Mouse (Mus musculus): ENCODE data around the gene Ccdc18.
"Not testable (repeated sequence)": the region's sequence is repeated elsewhere in the genome, so short reads cannot be mapped to it uniquely, and the experiment has no call there.

Gene Ccdc18

DNA sequence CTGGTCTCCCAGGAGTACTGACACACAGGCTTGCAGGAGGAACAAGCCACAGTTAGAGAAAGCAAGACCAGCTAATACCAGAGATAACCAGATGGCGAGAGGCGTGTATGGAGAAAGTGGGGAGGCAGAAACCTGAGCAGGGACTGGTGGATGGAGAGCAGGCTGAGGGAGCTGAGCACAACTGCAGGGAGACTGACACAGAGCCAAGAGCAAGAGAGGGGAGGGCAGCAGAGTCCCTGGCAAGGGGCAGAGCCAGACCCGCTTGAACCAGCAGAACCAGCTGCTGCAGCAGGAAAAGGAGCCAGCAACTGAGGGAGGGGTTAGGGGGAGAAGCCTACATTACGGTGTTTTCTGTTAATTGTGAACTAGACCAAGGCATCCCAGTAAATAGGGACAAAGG lies 130.0 kb downstream of the Ccdc18 start:
- DNase-seq (ENCODE audit: low spot score in 2 of 2) = peak in 1 of 2 experiments; percentile 17

DNA sequence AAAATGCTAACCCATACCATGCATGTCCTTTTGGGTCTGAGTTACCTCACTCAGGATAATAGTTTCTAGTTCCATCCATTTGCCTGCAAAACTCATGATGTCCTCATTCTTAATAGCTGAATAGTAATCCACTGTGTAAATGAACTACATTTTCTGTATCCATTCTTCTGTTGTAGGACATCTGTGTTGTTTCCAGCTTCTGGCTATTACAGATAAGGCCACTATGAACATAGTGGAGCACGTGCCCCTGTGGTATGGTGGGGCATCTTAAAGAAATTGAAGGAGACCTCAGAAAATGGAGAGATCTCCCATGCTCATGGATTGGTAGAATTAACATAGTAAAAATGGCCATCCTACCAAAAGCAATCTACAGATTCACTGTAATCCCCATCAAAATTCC lies 131.1 kb downstream of the Ccdc18 start:
- DNase-seq (ENCODE audit: low spot score in 2 of 2) = not testable (repeated sequence)

DNA sequence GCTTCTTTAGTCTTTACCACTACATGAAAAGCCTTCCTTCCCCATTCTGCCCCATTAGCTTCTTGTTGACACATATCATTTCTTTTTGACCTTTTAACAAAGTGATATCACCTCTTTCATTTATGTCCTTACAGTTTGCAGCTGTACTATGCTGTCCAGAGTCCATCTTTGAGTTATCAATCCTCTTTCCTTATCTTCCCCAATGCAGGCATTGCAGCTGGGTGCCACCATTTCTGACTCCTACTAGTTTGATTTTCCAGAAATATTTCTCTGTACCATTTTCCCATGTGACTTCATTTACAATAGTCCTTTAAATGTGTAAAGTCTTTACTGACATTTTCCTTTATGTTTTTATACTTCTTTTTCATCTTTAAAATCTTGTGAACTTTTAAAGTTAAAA lies 134.3 kb downstream of the Ccdc18 start:
- DNase-seq (ENCODE audit: low spot score in 2 of 2) = no peak

DNA sequence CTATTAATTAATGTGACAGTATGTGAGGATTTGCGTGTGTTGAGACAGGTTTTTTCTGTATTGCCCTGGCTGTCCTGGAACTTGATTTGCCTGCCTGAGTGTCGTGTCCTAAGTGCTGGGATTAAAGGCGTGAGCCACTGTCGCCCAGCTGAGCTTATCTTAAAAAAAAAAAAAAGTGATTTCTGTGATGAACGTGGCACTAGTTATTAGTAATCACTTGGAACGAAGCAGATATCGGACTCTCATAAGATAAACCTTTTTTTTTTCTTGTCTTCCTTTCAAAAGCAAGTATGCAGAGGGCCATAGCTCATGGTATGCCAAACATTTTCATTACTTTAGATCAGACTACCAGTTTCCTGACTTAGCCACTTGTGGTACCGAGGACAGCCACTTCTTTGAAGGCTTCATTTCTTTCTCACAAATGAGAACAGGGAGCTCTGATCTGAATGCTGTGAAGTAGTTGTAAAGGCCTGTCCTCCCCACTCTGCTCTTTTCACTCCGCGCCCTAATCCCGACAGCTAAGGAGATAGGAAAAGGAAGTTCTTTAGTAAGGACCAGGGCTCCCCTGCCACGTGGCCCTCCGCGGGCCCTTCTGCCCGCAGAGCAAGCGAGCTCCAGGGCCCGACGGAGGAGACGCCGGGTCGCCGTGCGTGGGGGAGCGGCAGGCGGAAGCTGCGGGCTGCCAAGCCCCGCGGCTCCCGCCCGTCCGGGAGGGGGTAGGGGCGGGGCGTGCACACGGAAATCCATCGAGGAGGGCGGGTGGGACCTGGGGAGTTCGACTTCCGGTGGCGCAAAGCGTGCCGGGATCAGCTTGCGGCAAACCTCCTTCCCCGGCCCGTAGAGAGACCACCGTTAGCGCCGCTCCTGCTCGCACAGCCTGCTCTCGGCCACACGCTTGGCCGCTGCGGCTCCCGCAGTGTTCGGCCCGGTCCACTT lies 135.7 kb downstream of the Ccdc18 start, which contains the start of gene Dr1:
TSS of gene Dr1 (plus strand) at position 771 of the 936 bp plus-strand sequence.
- peak; percentile 75 to 77 for DNase-seq (ENCODE audit: low spot score in 2 of 2)

DNA sequence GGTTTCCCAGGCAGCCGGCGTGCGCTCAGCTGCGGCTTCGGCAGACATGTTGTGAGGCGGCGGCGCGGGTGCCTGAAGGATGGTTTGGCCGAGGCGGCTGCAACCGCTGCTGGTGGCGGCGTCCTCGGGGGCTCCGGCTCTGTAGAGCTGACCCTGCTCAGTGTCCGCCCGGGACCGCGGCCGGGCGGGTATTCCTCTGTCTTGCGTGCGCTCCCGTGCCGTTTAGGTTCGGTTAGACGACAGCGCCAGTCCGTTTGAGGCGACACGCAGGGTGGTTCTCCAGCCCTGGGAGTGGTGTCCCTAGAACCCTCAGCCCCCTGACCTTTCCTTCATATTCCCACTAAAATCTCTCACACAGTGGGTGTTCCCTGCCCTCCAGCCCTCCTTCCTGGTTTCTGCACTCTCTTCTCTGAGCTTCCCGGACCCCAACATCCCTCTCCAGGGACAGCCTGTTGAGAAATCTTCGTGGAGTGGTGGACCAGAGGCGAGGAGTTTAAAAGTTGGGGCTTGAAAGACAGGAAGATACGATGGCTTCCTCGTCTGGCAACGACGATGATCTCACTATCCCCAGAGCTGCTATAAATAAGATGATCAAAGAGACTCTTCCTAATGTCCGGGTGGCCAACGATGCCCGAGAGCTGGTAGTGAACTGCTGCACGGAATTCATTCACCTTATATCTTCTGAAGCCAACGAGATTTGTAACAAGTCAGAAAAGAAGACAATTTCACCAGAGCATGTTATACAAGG lies 136.6 kb downstream of the Ccdc18 start:
- DNase-seq (ENCODE audit: low spot score in 2 of 2) = no peak

DNA sequence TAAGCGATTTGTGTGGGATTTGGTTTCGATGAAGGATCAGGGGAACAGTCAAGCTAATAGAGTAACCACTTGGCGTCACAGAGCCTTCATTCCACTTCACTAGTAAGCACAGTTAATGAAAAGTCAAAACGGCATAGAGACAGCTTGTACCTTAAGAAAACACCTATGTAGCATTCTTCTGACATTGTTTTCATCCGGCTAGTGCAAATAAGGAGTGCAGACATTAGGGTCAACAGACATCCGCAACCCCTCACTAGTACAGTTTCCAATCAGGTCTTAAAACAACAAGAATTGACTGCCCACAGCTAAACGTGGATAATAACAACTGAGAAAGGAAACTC lies 137.1 kb downstream of the Ccdc18 start:
- DNase-seq (ENCODE audit: low spot score in 2 of 2) = no peak

DNA sequence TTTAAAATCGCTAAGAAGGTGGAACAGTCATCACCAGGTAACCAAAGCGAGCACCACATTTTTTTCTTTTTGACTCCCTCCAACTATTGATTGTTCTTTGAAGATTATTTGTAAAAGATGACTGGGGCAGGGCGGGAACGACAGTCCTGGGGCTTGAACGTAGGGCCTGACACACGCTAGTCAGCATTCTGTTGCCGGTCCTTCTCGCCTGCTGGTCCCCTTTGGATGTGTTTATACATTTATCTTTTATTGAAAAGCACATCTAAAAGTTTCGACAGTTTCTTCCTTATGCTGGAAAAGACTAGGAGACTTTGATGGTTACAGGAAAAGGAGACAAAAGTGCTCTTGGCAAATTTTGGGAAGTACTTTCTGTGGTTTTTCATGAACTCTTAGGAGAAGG lies 137.7 kb downstream of the Ccdc18 start:
- DNase-seq (ENCODE audit: low spot score in 2 of 2) = no peak

DNA sequence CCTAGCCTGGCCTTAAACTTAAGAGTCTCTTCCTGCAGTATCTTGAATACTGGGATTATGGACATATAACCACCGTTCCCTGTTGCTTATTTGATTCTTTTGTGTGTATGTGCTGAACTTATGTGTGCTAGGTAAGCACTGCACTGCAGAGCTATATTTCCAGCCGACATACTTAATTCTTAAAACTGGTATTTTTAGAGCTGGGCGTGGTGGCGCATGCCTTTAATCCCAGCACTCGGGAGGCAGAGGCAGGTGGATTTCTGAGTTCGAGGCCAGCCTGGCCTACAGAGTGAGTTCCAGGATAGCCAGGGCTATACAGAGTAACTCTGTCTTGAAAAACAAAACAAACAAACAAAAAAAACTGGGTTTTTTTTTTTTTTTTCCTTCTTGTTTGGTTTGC lies 138.7 kb downstream of the Ccdc18 start:
- not testable (repeated sequence) for DNase-seq (ENCODE audit: low spot score in 2 of 2)
